Mouse (Mus musculus): ENCODE results near the gene Nlgn3. TPM values are rescaled to one million over a fixed set of nuclear protein-coding genes. Genes with fewer than 3 reads are reported as not detected.

The Nlgn3 gene
- total RNA-seq (2017): 1.2 TPM in 1 of 3 replicates, not detected in the others

GRCm38 (mm10) chrX:101299055-101299454 is at the start of gene Nlgn3:
Gene Nlgn3 (plus strand): TSS chrX:101299168.
- ATAC-seq (replicated peaks; ENCODE audit: insufficient number of reproducible peaks, low FRiP score, low TSS enrichment, poor library complexity, severe bottlenecking): no peak

- peak; percentile 94 for ATAC-seq (replicated peaks; ENCODE audit: insufficient number of reproducible peaks, low FRiP score, low TSS enrichment, poor library complexity, severe bottlenecking)
These were observed 44.8 kb upstream of the Nlgn3 start, which contains the start of gene Foxo4 for GRCm38 (mm10) chrX:101253952-101254729. Gene Foxo4 (plus strand): TSS chrX:101254528.

GRCm38 (mm10) chrX:101254740-101255139 is 44.2 kb upstream of the Nlgn3 start:
- no peak for ATAC-seq (replicated peaks; ENCODE audit: insufficient number of reproducible peaks, low FRiP score, low TSS enrichment, poor library complexity, severe bottlenecking)

GRCm38 (mm10) chrX:101256603-101257002 is 42.4 kb upstream of the Nlgn3 start:
- ATAC-seq (replicated peaks; ENCODE audit: insufficient number of reproducible peaks, low FRiP score, low TSS enrichment, poor library complexity, severe bottlenecking): no peak

GRCm38 (mm10) chrX:101260441-101261325 is 38.3 kb upstream of the Nlgn3 start:
- no peak for ATAC-seq (replicated peaks; ENCODE audit: insufficient number of reproducible peaks, low FRiP score, low TSS enrichment, poor library complexity, severe bottlenecking)

GRCm38 (mm10) chrX:101263892-101264291 is 35.1 kb upstream of the Nlgn3 start, which contains the start of gene Gm614:
Gene Gm614 (minus strand): TSS chrX:101263992.
- no peak for ATAC-seq (replicated peaks; ENCODE audit: insufficient number of reproducible peaks, low FRiP score, low TSS enrichment, poor library complexity, severe bottlenecking)

- ATAC-seq (replicated peaks; ENCODE audit: insufficient number of reproducible peaks, low FRiP score, low TSS enrichment, poor library complexity, severe bottlenecking): no peak
These were observed 32.3 kb upstream of the Nlgn3 start for GRCm38 (mm10) chrX:101266631-101267030.

- ATAC-seq (replicated peaks; ENCODE audit: insufficient number of reproducible peaks, low FRiP score, low TSS enrichment, poor library complexity, severe bottlenecking): peak; percentile 87
These were observed 30.8 kb upstream of the Nlgn3 start, which contains the start of gene Il2rg for GRCm38 (mm10) chrX:101268025-101268754. Gene Il2rg (minus strand): TSS chrX:101268255.

GRCm38 (mm10) chrX:101268755-101269124 is 30.2 kb upstream of the Nlgn3 start, which contains the start of gene Gm20489:
Gene Gm20489 (minus strand): TSS chrX:101269023.
- ATAC-seq (replicated peaks; ENCODE audit: insufficient number of reproducible peaks, low FRiP score, low TSS enrichment, poor library complexity, severe bottlenecking): no peak

- no peak for ATAC-seq (replicated peaks; ENCODE audit: insufficient number of reproducible peaks, low FRiP score, low TSS enrichment, poor library complexity, severe bottlenecking)
These were observed 25.6 kb upstream of the Nlgn3 start for GRCm38 (mm10) chrX:101273410-101273809.

GRCm38 (mm10) chrX:101273875-101274738 is 24.9 kb upstream of the Nlgn3 start, which contains the start of gene Med12:
Gene Med12 (plus strand): TSS chrX:101274030.
- peak; percentile 99 for ATAC-seq (replicated peaks; ENCODE audit: insufficient number of reproducible peaks, low FRiP score, low TSS enrichment, poor library complexity, severe bottlenecking)

GRCm38 (mm10) chrX:101282813-101283212 is 16.2 kb upstream of the Nlgn3 start:
- no peak for ATAC-seq (replicated peaks; ENCODE audit: insufficient number of reproducible peaks, low FRiP score, low TSS enrichment, poor library complexity, severe bottlenecking)

- peak; percentile 61; the same call in 1 of the 2 replicates for ATAC-seq (replicated peaks; ENCODE audit: insufficient number of reproducible peaks, low FRiP score, low TSS enrichment, poor library complexity, severe bottlenecking)
These were observed 13.4 kb upstream of the Nlgn3 start for GRCm38 (mm10) chrX:101285534-101285933.

- no peak for ATAC-seq (replicated peaks; ENCODE audit: insufficient number of reproducible peaks, low FRiP score, low TSS enrichment, poor library complexity, severe bottlenecking)
These were observed 12.9 kb upstream of the Nlgn3 start for GRCm38 (mm10) chrX:101285953-101286670.

GRCm38 (mm10) chrX:101287543-101287942 is 11.4 kb upstream of the Nlgn3 start:
- ATAC-seq (replicated peaks; ENCODE audit: insufficient number of reproducible peaks, low FRiP score, low TSS enrichment, poor library complexity, severe bottlenecking): no peak

GRCm38 (mm10) chrX:101288432-101288831 is 10.5 kb upstream of the Nlgn3 start:
- no peak for ATAC-seq (replicated peaks; ENCODE audit: insufficient number of reproducible peaks, low FRiP score, low TSS enrichment, poor library complexity, severe bottlenecking)

GRCm38 (mm10) chrX:101289037-101289436 is 9.9 kb upstream of the Nlgn3 start:
- ATAC-seq (replicated peaks; ENCODE audit: insufficient number of reproducible peaks, low FRiP score, low TSS enrichment, poor library complexity, severe bottlenecking): no peak
